Mouse (Mus musculus): ENCODE results near the gene Elmo3. TPM values are rescaled to one million over a fixed set of nuclear protein-coding genes. Genes with fewer than 3 reads are reported as not detected.

Gene Elmo3
- 3.5 and 4.6 TPM in 2 replicates for total RNA-seq (2017)

- peak; percentile 17 to 46; a peak in 3 of 4 replicates for ATAC-seq (replicated peaks in 1 of 2; ENCODE audit: insufficient read depth in 1 of 2, low FRiP score in 2 of 2, low TSS enrichment in 1 of 2, low read depth in 1 of 2, poor library complexity in 2 of 2, severe bottlenecking in 2 of 2)
Measured at GRCm38 (mm10) chr8:105305211-105306145, at the start of gene Elmo3. TSS of gene Elmo3 (plus strand) at chr8:105305601.

DNA sequence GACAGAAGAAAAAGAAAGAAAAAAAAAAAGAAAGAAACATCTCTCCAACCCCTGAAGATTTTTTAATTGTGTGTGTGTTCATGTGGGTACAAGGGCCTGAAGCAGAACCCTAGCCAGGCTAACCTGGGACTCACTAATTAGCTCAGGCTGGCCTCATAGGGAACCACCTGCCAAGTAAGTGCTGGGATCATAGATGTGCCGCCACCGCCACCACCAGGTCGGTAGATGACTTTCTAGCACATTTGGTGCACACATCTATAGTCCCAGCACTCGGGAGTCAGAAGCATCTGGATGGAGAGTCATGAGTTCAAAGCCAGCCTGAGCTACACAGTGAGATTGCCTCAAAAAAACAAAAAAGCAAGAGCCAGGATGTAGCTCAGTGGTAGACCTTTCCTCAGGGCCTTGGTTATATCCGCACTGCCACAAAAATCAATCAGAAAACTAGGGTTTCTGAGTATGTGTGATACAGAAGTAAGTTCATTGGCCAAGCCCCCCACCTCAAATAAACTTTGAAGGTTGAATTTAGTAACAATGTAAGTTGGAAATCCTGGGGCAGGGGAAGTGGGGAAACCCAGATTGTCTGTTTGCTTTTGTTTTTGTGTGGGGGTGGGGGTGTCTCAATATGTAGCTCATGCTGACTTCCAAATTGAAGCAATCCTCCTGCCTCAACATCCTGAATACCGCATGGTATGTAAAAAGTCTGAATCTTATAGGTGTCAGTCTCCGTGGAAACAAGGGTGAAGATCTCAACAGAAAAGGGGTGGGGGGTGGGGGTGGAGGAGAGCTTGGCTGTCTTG lies 47.9 kb upstream of the Elmo3 start:
- no peak for ATAC-seq (replicated peaks in 1 of 2; ENCODE audit: insufficient read depth in 1 of 2, low FRiP score in 2 of 2, low TSS enrichment in 1 of 2, low read depth in 1 of 2, poor library complexity in 2 of 2, severe bottlenecking in 2 of 2)

DNA sequence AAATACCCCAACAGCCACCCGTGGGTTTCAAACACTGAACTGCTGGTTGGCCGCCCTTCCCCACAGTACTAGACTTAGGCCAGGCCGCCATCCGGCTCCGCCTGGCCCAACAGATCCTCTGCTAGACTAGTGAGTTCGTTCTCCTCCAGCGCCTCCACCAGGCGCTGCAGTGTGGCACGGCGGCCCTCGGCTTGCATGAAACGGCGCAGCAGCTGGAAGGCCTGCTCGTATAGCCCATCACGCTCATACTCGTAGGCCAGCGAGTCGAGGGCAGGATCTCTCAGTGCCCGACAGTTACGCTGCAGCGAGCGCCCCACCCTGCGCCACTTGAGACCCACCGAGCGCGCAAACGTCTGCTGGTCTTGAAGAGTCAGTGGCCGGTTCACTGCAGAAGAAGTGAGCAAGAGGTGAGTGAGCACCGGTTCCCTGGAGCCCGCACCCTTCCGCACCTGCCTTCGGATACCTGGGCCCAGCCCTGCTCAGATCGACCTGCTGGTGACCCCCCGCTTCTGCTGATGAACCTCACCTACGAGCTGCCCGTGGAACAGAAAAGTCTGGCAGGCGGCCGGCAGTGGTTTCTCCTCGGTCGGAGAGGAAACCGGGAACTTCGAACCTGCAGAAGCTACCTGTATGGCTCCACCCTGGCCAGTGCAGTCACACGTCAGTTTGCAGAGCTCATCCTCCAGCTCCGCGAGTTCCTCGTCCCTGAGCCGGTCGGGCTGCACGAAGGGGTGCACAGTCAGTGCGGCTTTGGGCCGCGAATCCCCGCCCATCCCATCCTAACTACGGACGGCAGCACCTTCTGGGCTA lies 46.3 kb upstream of the Elmo3 start:
- peak in 1 of 2 experiments; percentile 2; a peak in 2 of 4 replicates for ATAC-seq (replicated peaks in 1 of 2; ENCODE audit: insufficient read depth in 1 of 2, low FRiP score in 2 of 2, low TSS enrichment in 1 of 2, low read depth in 1 of 2, poor library complexity in 2 of 2, severe bottlenecking in 2 of 2)

DNA sequence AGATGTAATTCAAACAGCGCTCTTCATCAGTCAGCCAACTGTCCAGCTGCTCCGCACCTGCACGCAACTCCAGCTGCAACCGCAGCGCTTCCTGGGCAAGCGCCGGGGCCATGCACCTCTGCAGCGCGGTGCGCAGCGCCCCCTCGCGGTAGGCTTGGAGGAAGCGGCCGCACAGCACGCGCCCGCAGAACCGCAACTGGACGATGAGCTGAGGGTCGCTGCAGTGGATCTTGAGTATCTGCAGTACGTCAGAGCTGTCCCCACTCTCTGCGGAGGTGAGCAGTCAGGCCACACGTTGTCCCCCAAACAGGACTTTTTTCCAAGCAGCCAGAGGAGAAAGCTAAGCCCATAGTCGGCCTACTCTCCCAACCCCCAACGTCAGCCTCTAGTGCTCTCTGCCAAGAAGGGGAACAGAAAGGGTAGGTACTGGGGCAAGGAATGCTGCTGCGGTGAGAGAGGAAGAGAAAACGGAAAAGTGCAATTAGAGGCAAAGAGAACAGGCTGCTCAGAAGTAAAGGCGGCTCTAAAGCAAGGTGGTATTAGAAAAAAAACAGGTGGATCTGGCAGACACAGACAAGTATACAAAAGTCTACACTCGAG lies 45.6 kb upstream of the Elmo3 start:
- ATAC-seq (replicated peaks in 1 of 2; ENCODE audit: insufficient read depth in 1 of 2, low FRiP score in 2 of 2, low TSS enrichment in 1 of 2, low read depth in 1 of 2, poor library complexity in 2 of 2, severe bottlenecking in 2 of 2): peak; percentile 58 to 60

GRCm38 (mm10) chr8:105260371-105261099 lies 44.9 kb upstream of the Elmo3 start:
- ATAC-seq (replicated peaks in 1 of 2; ENCODE audit: insufficient read depth in 1 of 2, low FRiP score in 2 of 2, low TSS enrichment in 1 of 2, low read depth in 1 of 2, poor library complexity in 2 of 2, severe bottlenecking in 2 of 2): no peak

- no peak for ATAC-seq (replicated peaks in 1 of 2; ENCODE audit: insufficient read depth in 1 of 2, low FRiP score in 2 of 2, low TSS enrichment in 1 of 2, low read depth in 1 of 2, poor library complexity in 2 of 2, severe bottlenecking in 2 of 2)
Measured at GRCm38 (mm10) chr8:105261326-105261980, 43.9 kb upstream of the Elmo3 start.

DNA sequence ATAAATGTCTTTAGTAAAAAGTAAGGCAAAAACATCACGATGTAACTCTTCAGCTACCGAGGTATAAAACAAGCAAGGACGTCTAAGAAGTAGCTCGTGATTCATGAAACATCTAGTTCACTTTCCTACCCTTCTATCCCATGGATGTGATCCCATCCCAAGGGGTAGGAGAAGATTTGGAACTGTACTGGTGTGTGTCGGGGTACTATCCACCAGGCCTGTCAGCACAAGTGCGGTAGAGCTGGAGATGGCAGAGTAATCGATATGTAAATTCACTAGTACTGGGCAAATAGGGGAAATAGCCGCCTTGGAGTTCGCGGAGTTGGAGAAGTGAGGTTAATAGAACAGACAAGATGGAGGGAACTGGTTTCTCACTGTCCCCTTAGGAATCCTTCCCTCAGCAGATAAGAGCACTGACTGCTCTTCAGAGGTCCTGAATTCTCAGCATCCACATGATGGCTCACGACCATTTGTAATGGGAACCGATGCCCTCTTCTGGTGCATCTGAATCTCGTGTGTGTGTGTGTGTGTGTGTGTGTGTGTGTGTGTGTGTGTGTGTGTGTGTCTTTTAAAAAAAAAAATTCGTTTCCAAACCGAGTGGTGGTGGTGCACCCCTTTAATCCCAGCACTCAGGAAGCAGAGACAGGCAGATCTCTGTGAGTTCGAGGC lies 42.0 kb upstream of the Elmo3 start:
- ATAC-seq (replicated peaks in 1 of 2; ENCODE audit: insufficient read depth in 1 of 2, low FRiP score in 2 of 2, low TSS enrichment in 1 of 2, low read depth in 1 of 2, poor library complexity in 2 of 2, severe bottlenecking in 2 of 2): no peak

- peak; percentile 51 to 73 for ATAC-seq (replicated peaks in 1 of 2; ENCODE audit: insufficient read depth in 1 of 2, low FRiP score in 2 of 2, low TSS enrichment in 1 of 2, low read depth in 1 of 2, poor library complexity in 2 of 2, severe bottlenecking in 2 of 2)
Measured at GRCm38 (mm10) chr8:105264024-105264982, 41.1 kb upstream of the Elmo3 start, which contains the start of the genes Tradd and Fbxl8. TSS of gene Tradd (minus strand) at chr8:105264609. TSS of gene Fbxl8 (plus strand) at chr8:105264648.

DNA sequence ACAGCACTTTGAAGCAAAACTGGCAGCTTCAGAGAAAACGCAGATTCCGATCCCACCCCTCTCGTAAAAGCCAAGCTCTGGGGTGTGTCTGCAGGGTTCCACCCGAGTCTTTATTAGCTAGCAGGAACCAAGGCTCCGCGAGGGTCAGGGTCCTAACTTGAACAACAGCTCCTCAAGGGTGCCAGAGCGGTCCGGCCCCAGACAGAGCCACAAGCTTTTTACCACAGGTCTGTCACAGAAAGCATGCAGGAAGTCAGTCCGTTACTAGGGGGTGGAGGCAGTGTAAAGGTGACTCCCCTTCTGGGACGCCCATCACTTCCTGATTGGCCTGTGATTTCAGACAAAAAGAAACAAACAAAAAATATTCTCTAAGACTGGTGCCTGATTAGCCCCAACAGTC lies 40.3 kb upstream of the Elmo3 start:
- peak; percentile 65 to 80 for ATAC-seq (replicated peaks in 1 of 2; ENCODE audit: insufficient read depth in 1 of 2, low FRiP score in 2 of 2, low TSS enrichment in 1 of 2, low read depth in 1 of 2, poor library complexity in 2 of 2, severe bottlenecking in 2 of 2)

DNA sequence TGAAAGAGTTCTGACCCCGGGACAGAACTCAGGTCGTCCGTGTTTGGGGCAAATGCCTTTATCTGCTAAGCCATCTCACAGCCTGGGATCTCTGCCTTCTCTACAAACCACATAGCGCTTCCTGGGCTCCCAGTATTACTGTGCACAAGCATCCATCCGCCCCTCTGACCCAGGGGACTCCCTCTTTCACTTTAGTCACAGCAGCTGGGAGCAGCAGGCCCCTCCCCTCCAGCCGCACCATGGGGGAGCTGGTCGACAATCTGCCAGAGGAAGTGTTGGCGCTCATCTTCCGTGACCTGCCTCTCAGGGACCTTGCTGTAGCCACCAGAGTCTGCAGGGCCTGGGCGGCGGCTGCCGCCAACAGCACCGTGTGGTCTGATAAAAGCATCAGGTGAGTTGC lies 38.6 kb upstream of the Elmo3 start:
- ATAC-seq (replicated peaks in 1 of 2; ENCODE audit: insufficient read depth in 1 of 2, low FRiP score in 2 of 2, low TSS enrichment in 1 of 2, low read depth in 1 of 2, poor library complexity in 2 of 2, severe bottlenecking in 2 of 2): no peak

DNA sequence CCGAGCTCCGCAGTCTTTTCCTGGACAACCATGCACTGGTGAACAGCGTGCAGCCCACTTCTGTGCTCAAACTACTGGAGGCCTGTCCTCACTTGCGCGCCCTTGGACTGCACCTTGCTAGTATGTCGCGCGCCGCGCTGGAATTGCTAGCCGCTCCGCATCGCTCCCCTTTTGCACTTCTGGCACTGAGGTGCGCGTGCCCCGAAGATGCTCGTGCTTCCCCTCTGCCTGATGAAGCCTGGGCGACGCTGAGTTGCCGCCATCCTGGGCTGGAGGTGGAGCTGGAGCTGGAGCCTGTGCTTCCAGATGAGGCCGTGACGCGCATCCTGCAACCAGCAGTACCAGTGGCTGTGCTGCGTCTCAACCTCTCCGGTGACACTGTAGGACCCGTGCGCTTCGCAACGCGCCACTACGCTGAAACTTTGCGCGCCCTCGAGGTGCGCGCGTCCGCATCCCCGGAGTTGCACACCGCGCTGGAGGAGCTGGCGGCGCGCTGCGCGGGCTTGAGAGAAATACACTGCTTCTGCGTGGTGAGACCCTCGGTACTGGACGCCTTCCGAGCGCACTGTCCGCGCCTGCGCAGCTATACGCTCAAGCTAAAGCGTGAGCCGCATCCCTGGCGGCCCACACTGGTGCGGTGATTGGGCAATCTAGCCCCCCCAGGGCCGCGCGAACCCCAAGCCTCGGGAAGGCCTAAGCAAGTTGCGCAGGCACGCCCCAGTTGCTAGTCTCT lies 36.9 kb upstream of the Elmo3 start:
- no peak for ATAC-seq (replicated peaks in 1 of 2; ENCODE audit: insufficient read depth in 1 of 2, low FRiP score in 2 of 2, low TSS enrichment in 1 of 2, low read depth in 1 of 2, poor library complexity in 2 of 2, severe bottlenecking in 2 of 2)

DNA sequence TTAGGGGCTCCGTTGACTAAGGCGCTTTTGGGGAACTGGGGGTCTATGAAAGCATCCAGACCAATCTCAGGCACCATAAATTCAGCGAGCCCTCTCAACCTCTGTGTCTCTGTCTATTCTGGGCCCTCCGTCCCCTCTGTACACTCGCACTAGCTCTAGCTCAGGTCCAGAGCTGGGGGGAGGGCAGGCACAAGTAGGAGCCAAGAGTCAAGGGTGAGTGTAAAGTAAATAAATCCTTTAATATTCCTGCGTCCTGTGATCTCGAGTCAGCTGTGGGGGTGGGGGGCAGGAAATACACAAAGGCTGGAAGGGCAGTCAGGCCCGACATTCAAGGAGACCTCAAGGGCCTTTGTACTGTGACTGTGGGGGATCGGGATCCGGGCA lies 36.3 kb upstream of the Elmo3 start:
- ATAC-seq (replicated peaks in 1 of 2; ENCODE audit: insufficient read depth in 1 of 2, low FRiP score in 2 of 2, low TSS enrichment in 1 of 2, low read depth in 1 of 2, poor library complexity in 2 of 2, severe bottlenecking in 2 of 2): no peak

DNA sequence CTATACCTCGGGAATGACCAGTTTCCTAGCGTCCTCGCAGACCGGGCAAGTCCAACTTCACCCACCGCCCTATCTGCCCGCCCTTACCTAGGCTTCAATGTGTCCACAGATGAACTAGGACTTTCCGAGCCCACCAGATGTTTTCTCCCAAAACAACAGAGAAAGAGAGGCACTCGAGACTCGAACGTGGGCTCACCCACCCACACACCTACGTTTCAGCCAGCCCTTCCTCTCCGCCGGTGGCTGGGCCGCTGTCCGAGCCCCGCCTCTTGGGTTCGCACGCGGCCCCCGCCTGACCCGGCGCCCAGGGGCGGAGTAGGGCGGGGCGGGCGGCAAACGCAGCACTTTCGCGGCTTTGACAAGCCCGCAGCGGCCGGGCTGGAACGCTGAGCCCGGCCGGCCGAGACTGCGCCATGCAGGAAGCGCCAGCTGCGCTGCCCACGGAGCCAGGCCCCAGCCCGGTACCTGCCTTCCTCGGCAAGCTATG lies 35.9 kb upstream of the Elmo3 start, which contains the start of gene Hsf4:
TSS of gene Hsf4 (plus strand) at position 341 of the 487 bp plus-strand sequence.
- ATAC-seq (replicated peaks in 1 of 2; ENCODE audit: insufficient read depth in 1 of 2, low FRiP score in 2 of 2, low TSS enrichment in 1 of 2, low read depth in 1 of 2, poor library complexity in 2 of 2, severe bottlenecking in 2 of 2): no peak

All from hematopoietic stem cell, adult 5-6 weeks (primary cell).